Mouse (Mus musculus) 416B (cell line): ENCODE measurements around the gene Kcnj11.
A peak's percentile ranks its signal among the peaks of the same experiment; 100 is the strongest.

Source experiments
- DNase-seq: peaks from one replicate; pipeline ENCODE4 v3.0.0; 2011; ENCODE audit warnings: low read depth

Kcnj11 gene

GRCm38 (mm10) chr7:46047873-46048562 lies 52.5 kb downstream of the Kcnj11 start:
- DNase-seq = no peak

- DNase-seq = peak; percentile 83
Observed at GRCm38 (mm10) chr7:46045882-46046281, 54.7 kb downstream of the Kcnj11 start.

GRCm38 (mm10) chr7:46044106-46044505 lies 56.5 kb downstream of the Kcnj11 start:
- no peak for DNase-seq
